In the genomic region with DNA sequence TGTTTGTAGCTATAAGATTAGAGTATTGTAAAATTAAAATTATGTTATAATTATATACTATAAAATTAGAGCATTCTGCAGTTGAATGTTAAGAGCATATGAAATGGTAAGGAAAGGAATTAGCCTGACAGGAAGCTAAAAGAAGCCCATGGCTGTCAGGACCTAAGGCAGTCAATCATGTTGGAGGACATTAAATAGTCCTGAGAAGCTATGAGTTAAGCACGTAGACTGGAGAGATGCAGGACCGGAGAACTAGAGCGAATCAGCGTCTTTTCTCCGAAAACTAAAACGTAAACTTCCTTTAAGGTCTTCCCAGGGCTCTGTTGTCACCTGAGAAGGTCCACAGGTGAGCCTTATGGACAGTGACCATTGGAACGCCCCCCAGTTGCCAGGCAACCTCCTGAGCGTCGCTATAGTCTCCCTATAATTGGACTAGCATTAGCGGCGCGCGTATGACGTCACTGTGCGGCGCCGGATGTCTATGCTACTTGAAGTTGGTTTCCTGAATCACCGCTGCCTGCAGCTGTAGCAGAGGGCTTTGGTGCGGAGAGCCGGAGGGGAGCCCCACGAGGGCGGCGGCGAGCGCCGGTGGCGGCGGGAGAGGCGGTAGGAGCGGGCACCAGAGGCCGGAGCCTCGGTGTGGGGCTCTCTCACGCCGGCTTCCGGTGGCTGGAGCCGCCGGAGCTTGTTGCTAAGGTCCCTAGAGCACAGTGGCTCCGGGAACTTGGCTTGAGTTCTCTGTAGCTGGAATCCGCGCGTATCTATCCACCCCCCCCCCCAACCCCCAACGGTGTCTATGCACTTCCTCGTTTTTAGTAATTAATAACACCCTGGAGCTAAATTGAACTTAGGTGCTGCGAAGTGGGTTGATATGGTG, we compare ENCODE assay signal across 8 mouse cellular contexts. TPM values are rescaled to one million over a fixed set of nuclear protein-coding genes. Genes with fewer than 3 reads are reported as not detected.
DNase-seq lines count a peak whose midpoint lies in the region; ATAC-seq lines count a peak whose summit lies in the region.

No protein-coding gene starts in this region.

- under 1% methylated on average over 44 of the region's 44 CpGs for WGBS in heart, embryonic 10.5 days
- WGBS in kidney, embryonic 15.5 days, result under 1% methylated on average over 44 of the region's 44 CpGs

- H3K27me3 ChIP-seq in heart, embryonic 10.5 days (ENCODE audit: insufficient read depth, poor library complexity, severe bottlenecking), result no peaks in the 10 kb centered on the region
- H3K27me3 ChIP-seq in kidney, embryonic 15.5 days, result peaks cover 6% of the 10 kb centered on the region; the same call in 1 of the 2 replicates

- no peaks in the 10 kb centered on the region for H3K9me3 ChIP-seq in heart, embryonic 10.5 days
- H3K9me3 ChIP-seq in kidney, embryonic 15.5 days (replicated peaks), result no peaks in the 10 kb centered on the region

- H3K4me1 ChIP-seq in heart, embryonic 10.5 days, result peaks cover 10% of the 10 kb centered on the region; the same call in 1 of the 2 replicates
- peaks cover 16% of the 10 kb centered on the region for H3K4me1 ChIP-seq in kidney, embryonic 15.5 days

- H3K9ac ChIP-seq in kidney, embryonic 15.5 days, result peak overlapping the region; percentile 79

- peaks cover 17% of the 10 kb centered on the region; the same call in 1 of the 2 replicates for H3K36me3 ChIP-seq in heart, embryonic 10.5 days
- peaks cover 26% of the 10 kb centered on the region for H3K36me3 ChIP-seq in kidney, embryonic 15.5 days

- peak overlapping the region; percentile 96 for H3K4me3 ChIP-seq in heart, embryonic 10.5 days
- H3K4me3 ChIP-seq in kidney, embryonic 15.5 days (replicated peaks), result peak overlapping the region; percentile 82

- ATAC-seq in erythroblast, adult 5-6 weeks (replicated peaks; ENCODE audit: low FRiP score, poor library complexity, severe bottlenecking), result peak; percentile 99
- peak; percentile 100 for ATAC-seq in kidney, embryonic 15.5 days (replicated peaks; ENCODE audit: low FRiP score)
- peak; percentile 99 for ATAC-seq in monocyte, adult 5-6 weeks (replicated peaks; ENCODE audit: insufficient number of reproducible peaks, low FRiP score, low TSS enrichment, poor library complexity, severe bottlenecking)

- H3K4me2 ChIP-seq in kidney, embryonic 15.5 days, result peak overlapping the region; percentile 62

- peak overlapping the region; percentile 91 for H3K27ac ChIP-seq in heart, embryonic 10.5 days
- H3K27ac ChIP-seq in kidney, embryonic 15.5 days, result peak overlapping the region; percentile 84

- DNase-seq in B cell, adult 2 months, result peak; percentile 96
- DNase-seq in brain, adult 2 months (ENCODE audit: low read depth, low spot score), result peak; percentile 98
- DNase-seq in heart, embryonic 10.5 days (ENCODE audit: low spot score), result peak; percentile 96
- DNase-seq in liver, result peak; percentile 87
- DNase-seq in spleen, postnatal 4 days (ENCODE audit: low spot score in 2 of 2), result peak; percentile 86 to 93

RNA-seq across cellular contexts. Expression of gene 5730480H06Rik, which starts 44.4 kb away (rescaled TPM):
- total RNA-seq in erythroblast, adult 5-6 weeks (2015; ENCODE audit: low replicate concordance), result 9.2 and 18.4 TPM in 2 replicates
- 0.84 and 1.1 TPM in 2 replicates for total RNA-seq in erythroblast, adult 5-6 weeks (2017; ENCODE audit: low replicate concordance)
- 15.2 and 23.6 TPM in 2 replicates for polyA plus RNA-seq in heart, embryonic 10.5 days (2016; fragmentation: Nextera tagmentation; extraction: Ambion mirVana)
- polyA plus RNA-seq in kidney, embryonic 15.5 days (2015; fragmentation: Nextera tagmentation; extraction: Ambion mirVana), result 23.9 and 27.9 TPM in 2 replicates
- total RNA-seq in monocyte, adult 5-6 weeks (2017), result 7.5 to 10.7 TPM (median 9.4 TPM) in 3 replicates

Comparison
In these comparisons a context has a peak if more than half of its experiments do, and no peak if none do; other contexts are left out.
1. Peak in every context shown above with its lines: DNase-seq, ATAC-seq, H3K4me3 ChIP-seq and H3K27ac ChIP-seq.